Mouse (Mus musculus): ENCODE results near the gene Gria2. TPM values are rescaled to one million over a fixed set of nuclear protein-coding genes. Genes with fewer than 3 reads are reported as not detected.

Gria2 gene
- polyA plus RNA-seq, 1 experiment = 0.09 TPM

- Histone ChIP-seq H3K4me1 (ENCODE audit: control insufficient read depth, insufficient read depth, low read length) (no peaks in the 10 kb centered on the region), H3K4me3 (replicated peaks; ENCODE audit: extremely low read depth, low read depth, low read length) (no peak overlapping the region)
- 49% methylated on average over 1 of the region's 1 CpGs for WGBS
- DNase-seq = no peak
- no peak for TF ChIP-seq POLR2A (IDR thresholded peaks at IDR 0.05; ENCODE audit: borderline replicate concordance, extremely low read depth, low read depth, low read length)
- TF ChIP-seq CTCF (IDR thresholded peaks at IDR 0.05; ENCODE audit: insufficient read depth, low read length) = no peak
Measured at GRCm38 (mm10) chr3:80803811-80804210, 1.2 kb upstream of the Gria2 start.

GRCm38 (mm10) chr3:80803211-80803610 is 576 bp upstream of the Gria2 start:
- TF ChIP-seq CTCF (IDR thresholded peaks at IDR 0.05; ENCODE audit: insufficient read depth, low read length) = no peak
- no peak for TF ChIP-seq POLR2A (IDR thresholded peaks at IDR 0.05; ENCODE audit: borderline replicate concordance, extremely low read depth, low read depth, low read length)
- Histone ChIP-seq H3K4me3 (replicated peaks; ENCODE audit: extremely low read depth, low read depth, low read length) (no peak overlapping the region), H3K4me1 (ENCODE audit: control insufficient read depth, insufficient read depth, low read length) (no peaks in the 10 kb centered on the region)
- no peak for DNase-seq
- 53% methylated on average over 8 of the region's 8 CpGs for WGBS

- 22% methylated on average over 6 of the region's 6 CpGs for WGBS
Measured at GRCm38 (mm10) chr3:80801827-80802310, 766 bp downstream of the Gria2 start.

GRCm38 (mm10) chr3:80800995-80801826 is 1.4 kb downstream of the Gria2 start:
- 13% methylated on average over 33 of the region's 33 CpGs for WGBS
- H3K4me3 ChIP-seq (replicated peaks; ENCODE audit: extremely low read depth, low read depth, low read length) = no peak overlapping the region
- H3K4me1 ChIP-seq (ENCODE audit: control insufficient read depth, insufficient read depth, low read length) = no peaks in the 10 kb centered on the region
- DNase-seq = no peak
- no peak for TF ChIP-seq CTCF (IDR thresholded peaks at IDR 0.05; ENCODE audit: insufficient read depth, low read length)
- TF ChIP-seq POLR2A (IDR thresholded peaks at IDR 0.05; ENCODE audit: borderline replicate concordance, extremely low read depth, low read depth, low read length) = no peak

More at GRCm38 (mm10) chr3:80801827-80802310, 766 bp downstream of the Gria2 start:
- H3K4me1 ChIP-seq (ENCODE audit: control insufficient read depth, insufficient read depth, low read length) = no peaks in the 10 kb centered on the region
- no peak for TF ChIP-seq CTCF (IDR thresholded peaks at IDR 0.05; ENCODE audit: insufficient read depth, low read length)
- TF ChIP-seq POLR2A (IDR thresholded peaks at IDR 0.05; ENCODE audit: borderline replicate concordance, extremely low read depth, low read depth, low read length) = no peak
- no peak overlapping the region for H3K4me3 ChIP-seq (replicated peaks; ENCODE audit: extremely low read depth, low read depth, low read length)
- no peak for DNase-seq

- Histone ChIP-seq H3K4me1 (ENCODE audit: control insufficient read depth, insufficient read depth, low read length) (no peaks in the 10 kb centered on the region), H3K4me3 (replicated peaks; ENCODE audit: extremely low read depth, low read depth, low read length) (no peak overlapping the region)
- DNase-seq = no peak
- WGBS = 3% methylated on average over 29 of the region's 29 CpGs
- TF ChIP-seq POLR2A (IDR thresholded peaks at IDR 0.05; ENCODE audit: borderline replicate concordance, extremely low read depth, low read depth, low read length) (no peak), CTCF (IDR thresholded peaks at IDR 0.05; ENCODE audit: insufficient read depth, low read length) (no peak)
Measured at GRCm38 (mm10) chr3:80800299-80800994, 2.2 kb downstream of the Gria2 start.

- no peak for DNase-seq
- no peak overlapping the region for H3K4me3 ChIP-seq (replicated peaks; ENCODE audit: extremely low read depth, low read depth, low read length)
- no peak for TF ChIP-seq CTCF (IDR thresholded peaks at IDR 0.05; ENCODE audit: insufficient read depth, low read length)
- TF ChIP-seq POLR2A (IDR thresholded peaks at IDR 0.05; ENCODE audit: borderline replicate concordance, extremely low read depth, low read depth, low read length) = no peak
- WGBS = 73% methylated on average over 1 of the region's 1 CpGs
- no peaks in the 10 kb centered on the region for H3K4me1 ChIP-seq (ENCODE audit: control insufficient read depth, insufficient read depth, low read length)
Measured at GRCm38 (mm10) chr3:80797935-80798334, 4.7 kb downstream of the Gria2 start.

GRCm38 (mm10) chr3:80796764-80797163 is 5.9 kb downstream of the Gria2 start:
- Histone ChIP-seq H3K4me1 (ENCODE audit: control insufficient read depth, insufficient read depth, low read length) (no peaks in the 10 kb centered on the region), H3K4me3 (replicated peaks; ENCODE audit: extremely low read depth, low read depth, low read length) (no peak overlapping the region)
- no peak for DNase-seq
- TF ChIP-seq CTCF (IDR thresholded peaks at IDR 0.05; ENCODE audit: insufficient read depth, low read length) (no peak), POLR2A (IDR thresholded peaks at IDR 0.05; ENCODE audit: borderline replicate concordance, extremely low read depth, low read depth, low read length) (no peak)

- DNase-seq = no peak
- H3K4me1 ChIP-seq (ENCODE audit: control insufficient read depth, insufficient read depth, low read length) = no peaks in the 10 kb centered on the region
- TF ChIP-seq CTCF (IDR thresholded peaks at IDR 0.05; ENCODE audit: insufficient read depth, low read length) (no peak), POLR2A (IDR thresholded peaks at IDR 0.05; ENCODE audit: borderline replicate concordance, extremely low read depth, low read depth, low read length) (no peak)
- no peak overlapping the region for H3K4me3 ChIP-seq (replicated peaks; ENCODE audit: extremely low read depth, low read depth, low read length)
- 64% methylated on average over 2 of the region's 2 CpGs for WGBS
Measured at GRCm38 (mm10) chr3:80795284-80795683, 7.4 kb downstream of the Gria2 start.

- Histone ChIP-seq H3K4me1 (ENCODE audit: control insufficient read depth, insufficient read depth, low read length) (no peaks in the 10 kb centered on the region), H3K4me3 (replicated peaks; ENCODE audit: extremely low read depth, low read depth, low read length) (no peak overlapping the region)
- TF ChIP-seq CTCF (IDR thresholded peaks at IDR 0.05; ENCODE audit: insufficient read depth, low read length) (no peak), POLR2A (IDR thresholded peaks at IDR 0.05; ENCODE audit: borderline replicate concordance, extremely low read depth, low read depth, low read length) (no peak)
- WGBS = 76% methylated on average over 3 of the region's 3 CpGs
- no peak for DNase-seq
Measured at GRCm38 (mm10) chr3:80787116-80787744, 15.4 kb downstream of the Gria2 start.

Measured in lung, adult 2 months (tissue).